Mouse (Mus musculus): Measurements from ENCODE around the gene Ubiad1.

Ubiad1 gene

DNA sequence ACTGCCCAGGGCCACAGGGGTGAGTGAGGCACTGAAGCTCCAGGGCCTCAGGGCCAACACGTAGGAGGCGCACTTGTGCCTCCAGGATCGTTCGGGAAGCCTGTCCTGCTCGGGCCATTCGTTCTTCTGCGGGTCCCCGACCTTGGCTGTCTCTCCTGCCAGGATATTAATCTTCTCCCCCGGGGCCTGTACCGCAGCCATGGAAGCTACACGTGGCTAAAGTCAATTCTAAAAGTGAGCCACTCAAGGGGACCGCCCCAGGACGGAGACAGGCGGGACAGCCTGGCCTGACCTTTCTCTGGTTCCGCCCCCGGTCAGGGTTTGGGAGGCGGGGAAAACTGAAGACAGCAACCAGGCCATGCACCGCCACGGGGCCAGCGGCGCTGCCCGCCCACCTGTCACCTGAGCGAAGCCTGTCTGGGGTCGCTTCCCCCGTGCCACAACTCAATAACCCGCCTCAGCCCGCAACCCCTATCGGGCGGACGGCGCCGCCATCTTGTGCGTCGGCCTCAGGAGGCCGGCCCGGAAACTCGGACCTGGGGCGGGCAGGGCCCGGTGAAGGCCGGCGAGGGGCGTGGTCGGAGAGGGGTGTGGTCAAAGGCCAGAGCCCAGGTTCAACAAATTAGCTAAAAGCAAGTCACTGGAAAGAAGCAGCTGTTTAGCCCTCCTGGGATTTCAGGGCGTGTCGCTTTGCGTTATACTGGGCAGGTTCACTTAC, at the start of gene Ubiad1:
Gene Ubiad1, minus strand, starts transcription at position 522 of the 718 bp plus-strand sequence.
- in situ Hi-C loops (cut with MboI; ENCODE audit: low sequenced_read_pairs), result no loop called here

- in situ Hi-C loops (cut with MboI; ENCODE audit: low sequenced_read_pairs), result no loop called here
Measured at GRCm38 (mm10) chr4:148491448-148491847, 46.9 kb upstream of the Ubiad1 start.

DNA sequence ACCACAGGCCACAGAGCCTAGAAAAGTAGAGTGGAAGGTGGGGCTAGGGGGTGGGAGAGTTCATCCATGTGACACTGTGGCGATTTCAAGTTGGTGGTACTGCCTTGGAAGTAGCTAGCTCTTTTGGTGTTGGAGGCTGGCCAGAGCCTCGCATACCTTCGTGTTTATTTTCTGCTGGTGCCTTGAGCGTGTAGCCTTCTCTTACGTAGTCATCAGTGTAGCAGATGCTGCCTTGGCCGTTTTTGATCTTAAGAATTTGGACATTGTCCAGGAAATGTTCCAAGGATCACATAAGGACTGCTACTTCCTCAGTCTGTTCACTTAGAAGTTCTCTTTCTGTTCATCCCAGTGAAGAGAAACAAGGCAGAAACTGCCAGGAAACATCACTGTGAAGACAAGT, 45.9 kb upstream of the Ubiad1 start:
- in situ Hi-C loops (cut with MboI; ENCODE audit: low sequenced_read_pairs), result no loop called here

DNA sequence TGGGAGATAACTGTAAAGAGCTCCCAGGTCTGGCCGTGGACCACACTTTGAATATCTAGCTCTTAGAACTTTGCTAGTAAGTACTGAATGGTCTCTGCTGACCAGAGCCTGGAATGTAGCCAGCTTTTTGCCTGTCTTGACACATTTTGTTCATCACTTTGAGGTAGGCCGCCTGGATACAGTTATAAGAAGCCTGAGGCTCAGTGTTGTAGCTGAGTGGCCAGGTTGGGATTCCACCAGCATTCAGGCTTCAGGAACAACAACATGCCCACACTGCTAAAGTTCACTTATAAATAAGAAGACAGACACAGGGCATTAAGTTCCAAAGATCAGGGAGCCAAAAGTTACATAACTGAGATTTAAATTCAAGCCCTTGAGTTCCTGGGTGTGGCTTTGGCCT, 43.3 kb upstream of the Ubiad1 start:
- in situ Hi-C loops (cut with MboI; ENCODE audit: low sequenced_read_pairs), result no loop called here

- in situ Hi-C loops (cut with MboI; ENCODE audit: low sequenced_read_pairs), result no loop called here
Measured at GRCm38 (mm10) chr4:148484511-148484910, 39.9 kb upstream of the Ubiad1 start.

DNA sequence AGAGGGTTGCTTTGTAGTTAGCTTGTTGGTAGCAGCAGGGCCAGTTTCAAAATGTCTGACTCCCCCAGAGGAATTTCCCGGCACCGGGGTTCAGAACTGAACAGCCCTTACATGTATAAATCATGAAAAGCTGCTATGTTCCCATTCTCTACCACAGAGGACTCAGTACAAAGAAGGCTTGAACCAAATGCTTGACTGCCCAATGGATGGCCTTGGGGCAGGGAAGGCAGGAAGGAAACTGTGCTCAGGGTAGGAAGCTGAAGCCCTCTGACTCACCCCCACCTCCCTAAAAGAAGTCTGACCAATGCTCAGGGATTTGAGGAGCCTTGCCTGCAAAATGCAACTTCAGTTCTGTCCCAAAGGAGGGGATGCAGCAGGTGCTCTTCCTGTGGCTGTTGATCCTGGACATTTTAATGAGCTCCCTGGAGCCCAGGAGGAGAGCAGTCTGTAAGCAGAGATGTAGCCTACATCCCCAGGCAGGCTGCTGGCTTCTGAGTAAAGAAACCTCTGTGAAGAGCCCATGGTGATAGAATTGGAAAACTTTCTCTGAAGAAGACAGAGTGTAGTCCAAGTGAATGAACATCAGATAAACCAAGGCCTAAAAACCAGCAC, 37.1 kb upstream of the Ubiad1 start:
- in situ Hi-C loops (cut with MboI; ENCODE audit: low sequenced_read_pairs), result no loop called here

DNA sequence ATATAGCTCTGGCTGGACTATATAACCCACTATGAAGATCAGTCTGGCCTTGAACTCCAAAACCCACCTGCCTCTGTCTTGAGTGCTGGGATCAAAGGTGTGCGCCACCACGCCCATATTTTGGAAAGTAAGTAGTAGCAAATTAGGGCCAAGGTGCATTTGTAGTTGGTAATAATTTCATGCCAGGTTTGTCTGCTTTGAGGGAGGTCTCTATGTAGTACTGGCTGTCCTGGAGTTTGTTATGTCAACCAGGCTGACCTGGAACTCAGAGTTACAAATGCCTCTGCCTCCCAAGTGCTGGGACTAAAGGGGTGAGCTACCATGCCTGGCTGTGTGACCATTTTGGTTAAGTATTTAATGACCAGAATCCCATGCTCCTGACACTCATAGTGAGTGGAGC, 35.7 kb upstream of the Ubiad1 start:
- in situ Hi-C loops (cut with MboI; ENCODE audit: low sequenced_read_pairs), result no loop called here

DNA sequence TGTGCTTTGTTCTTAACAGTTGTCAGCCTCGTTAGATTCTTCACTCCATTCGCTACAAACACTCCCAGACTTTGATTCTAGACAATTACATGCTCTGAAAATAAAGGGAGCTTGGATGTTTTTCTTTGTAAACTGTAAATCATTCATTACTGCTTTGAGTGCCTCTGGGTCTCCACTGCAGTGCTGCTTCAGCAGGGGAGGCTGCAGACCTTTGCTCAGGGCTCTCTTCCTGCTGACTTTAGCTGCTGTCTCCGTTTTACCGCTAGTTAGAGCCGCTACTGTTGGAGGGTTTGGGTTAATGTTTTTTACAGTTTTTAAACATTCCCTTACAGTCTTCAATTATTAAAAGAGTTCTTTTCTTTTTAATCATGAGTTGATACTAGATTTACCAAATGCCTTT, 28.9 kb upstream of the Ubiad1 start:
- in situ Hi-C loops (cut with MboI; ENCODE audit: low sequenced_read_pairs), result no loop called here

- in situ Hi-C loops (cut with MboI; ENCODE audit: low sequenced_read_pairs), result no loop called here
Measured at GRCm38 (mm10) chr4:148472436-148473174, 28.0 kb upstream of the Ubiad1 start.

DNA sequence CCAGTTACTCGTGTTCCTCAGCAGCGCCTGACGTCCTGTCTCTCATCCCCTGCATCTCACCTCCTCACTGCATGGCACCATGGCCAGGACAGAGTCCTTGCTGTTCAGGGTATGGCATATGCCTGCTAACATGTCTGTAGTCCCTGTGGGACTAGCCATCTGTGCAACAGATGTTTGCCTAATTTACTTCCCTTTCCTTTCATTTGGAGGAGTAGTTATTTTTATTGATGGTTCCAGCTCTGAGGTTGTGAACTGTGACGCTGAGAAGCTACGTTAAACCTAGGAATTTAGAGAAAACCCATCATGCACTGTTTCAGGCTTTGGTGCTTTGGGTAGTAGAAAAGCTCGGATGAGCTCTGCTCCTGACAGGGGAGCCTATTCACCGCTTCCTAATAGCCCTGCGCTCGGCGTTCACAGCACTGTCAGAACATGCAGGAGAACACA, 26.8 kb upstream of the Ubiad1 start:
- in situ Hi-C loops (cut with MboI; ENCODE audit: low sequenced_read_pairs), result no loop called here

DNA sequence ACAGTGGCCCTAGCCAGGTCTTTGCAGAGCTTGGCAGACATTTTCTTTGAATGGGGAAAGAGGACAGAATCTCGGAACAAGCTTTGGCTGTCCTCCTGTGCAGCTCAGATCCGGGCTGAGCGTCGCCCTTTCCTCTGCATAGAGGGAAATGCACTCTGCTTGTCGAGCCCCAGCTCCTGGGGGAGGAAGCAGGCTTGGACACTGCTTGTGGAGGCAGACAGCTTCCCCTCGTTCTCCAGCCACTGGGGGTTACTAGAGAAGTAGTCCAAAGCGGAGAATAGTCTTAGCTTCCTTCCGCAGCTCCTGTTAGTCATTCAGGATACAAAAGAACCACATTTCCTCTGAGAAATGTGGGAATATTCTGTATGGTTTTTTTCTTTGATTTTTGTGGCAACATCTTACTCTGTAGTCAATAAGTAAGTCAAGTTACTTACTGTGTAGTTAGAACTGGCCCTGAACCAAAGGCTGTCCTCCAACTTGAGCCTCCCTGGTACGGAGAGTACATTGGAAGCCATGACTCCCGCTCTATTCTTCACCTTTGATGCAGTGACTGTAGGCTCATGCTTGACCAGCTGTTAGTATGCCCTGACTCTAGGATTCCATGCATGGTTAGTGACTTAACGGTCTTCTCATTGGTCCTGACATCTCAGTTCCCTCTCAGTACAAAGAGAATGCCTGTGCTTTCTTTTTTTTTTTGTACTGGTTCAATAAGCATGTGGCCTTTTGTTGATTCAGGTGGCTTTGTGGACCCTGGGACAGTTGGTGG, 25.1 kb upstream of the Ubiad1 start:
- in situ Hi-C loops (cut with MboI; ENCODE audit: low sequenced_read_pairs), result no loop called here

DNA sequence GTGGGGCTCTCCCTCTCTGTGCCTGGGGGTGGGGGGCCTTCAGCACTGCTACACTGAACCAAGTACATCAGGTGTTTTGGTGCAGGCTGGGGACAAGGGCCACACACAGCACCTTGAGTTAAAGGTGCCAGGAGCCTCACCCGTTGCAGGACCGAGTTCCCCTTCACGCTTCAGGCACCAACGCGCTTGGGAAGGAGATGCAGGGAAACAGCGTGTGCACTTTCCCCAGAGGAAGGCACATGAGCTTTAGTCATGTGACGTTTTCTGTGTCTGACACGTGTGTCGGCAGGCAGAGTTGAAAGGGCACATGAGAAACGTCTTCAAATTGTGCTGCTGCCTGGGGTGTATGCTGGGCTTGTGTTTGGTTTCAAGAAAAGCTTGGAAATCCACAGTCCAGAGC, 23.8 kb upstream of the Ubiad1 start:
- in situ Hi-C loops (cut with MboI; ENCODE audit: low sequenced_read_pairs), result no loop called here

DNA sequence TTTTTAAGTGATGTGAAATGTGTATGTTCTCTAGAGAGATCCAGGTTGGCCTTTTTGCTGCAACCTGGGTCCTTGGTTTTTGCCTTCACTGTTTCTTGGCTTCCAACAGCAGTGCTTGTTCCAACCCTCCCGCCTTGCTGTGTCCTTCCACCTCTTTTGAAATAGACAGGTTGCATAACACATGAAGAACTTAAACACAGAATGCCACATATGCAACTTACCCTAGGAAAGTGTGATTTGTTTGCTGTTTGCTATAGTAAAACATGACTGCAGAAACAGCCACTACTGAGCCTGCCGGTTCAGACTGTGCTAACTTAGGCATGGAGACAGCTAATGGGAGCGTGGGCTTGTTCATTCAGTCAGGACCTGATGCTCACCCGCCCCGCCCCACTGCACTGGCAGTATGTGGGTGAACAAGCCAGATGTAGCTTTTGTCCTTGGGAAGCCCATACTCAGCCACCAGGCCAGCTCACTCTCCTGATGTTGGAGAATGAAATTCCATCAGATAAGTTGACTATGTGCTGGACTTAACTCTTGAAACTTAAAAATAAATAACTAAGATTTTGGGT, 22.0 kb upstream of the Ubiad1 start:
- in situ Hi-C loops (cut with MboI; ENCODE audit: low sequenced_read_pairs), result no loop called here

GRCm38 (mm10) chr4:148464869-148465268, 20.3 kb upstream of the Ubiad1 start:
- in situ Hi-C loops (cut with MboI; ENCODE audit: low sequenced_read_pairs), result no loop called here

DNA sequence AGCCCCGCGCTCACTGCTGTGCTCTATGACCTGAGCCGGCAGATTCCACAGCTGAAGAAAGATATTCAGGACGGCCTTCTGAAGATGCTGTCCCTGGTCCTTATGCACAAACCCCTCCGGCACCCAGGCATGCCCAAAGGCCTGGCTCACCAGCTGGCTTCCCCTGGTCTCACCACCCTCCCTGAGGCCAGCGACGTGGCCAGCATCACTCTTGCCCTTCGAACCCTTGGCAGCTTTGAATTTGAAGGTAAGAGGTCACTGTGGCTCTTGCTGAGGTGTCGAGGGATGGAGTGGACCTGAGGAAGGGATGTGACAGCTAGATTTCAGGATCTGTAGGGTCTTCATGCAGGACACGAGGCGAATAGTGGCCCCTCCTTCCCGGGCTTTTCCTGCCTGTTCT, 19.7 kb upstream of the Ubiad1 start:
- in situ Hi-C loops (cut with MboI; ENCODE audit: low sequenced_read_pairs), result no loop called here

DNA sequence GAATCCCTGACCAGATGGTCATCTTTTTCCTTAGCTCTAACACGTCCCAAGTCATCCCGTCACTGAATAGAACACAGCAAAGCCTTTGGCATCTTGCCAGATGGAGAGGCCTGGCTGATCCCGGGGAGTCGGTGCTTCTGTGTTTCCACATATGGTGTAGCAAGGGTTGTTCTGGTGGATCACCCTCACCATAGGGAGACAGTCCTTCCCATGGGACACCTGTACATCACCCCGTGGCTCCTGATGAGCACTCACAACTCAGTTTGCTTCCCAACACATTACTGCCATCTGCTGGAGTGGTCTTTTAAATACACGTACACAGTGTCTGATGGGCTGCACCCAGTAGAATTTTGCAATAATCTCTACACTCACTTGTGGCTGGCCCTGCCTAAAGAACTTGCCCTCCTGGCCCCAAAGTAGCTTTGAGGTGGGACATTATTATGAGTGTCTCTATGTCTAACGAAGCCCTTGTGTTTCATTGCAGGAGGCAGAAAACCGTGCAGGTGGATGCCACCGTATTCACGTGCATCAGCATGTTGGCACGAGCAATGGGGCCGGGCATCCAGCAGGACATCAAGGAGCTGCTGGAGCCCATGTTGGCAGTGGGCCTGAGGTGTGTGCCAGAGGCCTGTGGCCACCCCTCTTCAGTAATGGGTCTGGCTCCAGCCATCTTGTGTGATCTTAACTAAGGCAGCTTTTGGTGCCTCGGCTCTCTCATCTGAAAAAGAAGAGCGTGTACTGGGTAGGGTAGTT, 18.8 kb upstream of the Ubiad1 start:
- in situ Hi-C loops (cut with MboI; ENCODE audit: low sequenced_read_pairs), result no loop called here

DNA sequence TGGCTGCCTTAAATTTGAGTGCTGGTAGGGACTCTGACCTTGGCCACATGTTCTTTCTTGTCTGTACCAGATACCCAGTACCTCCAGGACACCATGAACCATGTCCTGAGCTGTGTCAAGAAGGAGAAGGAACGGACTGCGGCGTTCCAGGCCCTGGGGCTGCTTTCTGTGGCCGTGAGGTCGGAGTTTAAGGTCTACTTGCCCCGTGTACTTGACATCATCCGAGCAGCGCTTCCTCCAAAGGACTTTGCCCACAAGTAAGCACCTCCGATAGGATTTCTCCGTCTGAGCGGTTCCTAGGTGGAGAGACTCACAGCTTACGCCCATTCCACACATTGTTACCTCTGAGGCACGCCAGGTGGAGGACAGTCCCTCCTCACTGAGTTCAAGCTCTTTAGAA, 18.1 kb upstream of the Ubiad1 start:
- in situ Hi-C loops (cut with MboI; ENCODE audit: low sequenced_read_pairs), result no loop called here

GRCm38 (mm10) chr4:148461772-148462171, 17.2 kb upstream of the Ubiad1 start:
- in situ Hi-C loops (cut with MboI; ENCODE audit: low sequenced_read_pairs), result no loop called here

DNA sequence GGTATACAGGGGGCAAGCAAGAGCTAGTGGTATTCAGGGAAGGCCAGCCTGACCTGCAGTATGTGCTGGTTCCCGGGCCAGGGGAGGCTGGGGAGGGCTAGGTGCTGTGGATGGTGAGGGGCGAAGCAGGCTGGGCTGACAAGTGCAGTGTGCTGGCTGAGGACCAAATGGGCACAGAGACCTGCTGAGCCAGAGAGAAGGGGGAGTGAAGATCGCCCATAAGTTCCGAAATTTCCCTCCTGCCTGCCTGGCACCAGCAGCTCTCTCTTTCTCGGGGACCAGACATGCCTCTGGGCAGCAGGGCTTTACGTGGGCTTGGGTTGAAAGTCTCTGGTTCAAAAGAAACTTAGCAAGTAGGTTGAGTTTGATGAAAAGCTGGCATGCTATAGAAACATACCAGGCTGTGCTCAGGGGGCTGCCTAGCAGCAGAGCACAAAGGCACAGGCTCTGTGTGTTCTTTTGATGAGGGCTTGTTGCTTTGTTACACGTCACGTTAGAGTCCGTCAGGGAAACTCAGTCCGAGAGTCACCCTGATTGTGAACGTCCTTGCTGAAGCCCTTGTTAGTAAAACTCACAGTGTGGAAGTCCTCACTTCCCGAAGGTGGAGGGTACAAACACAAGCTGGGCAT, 16.2 kb upstream of the Ubiad1 start:
- in situ Hi-C loops (cut with MboI; ENCODE audit: low sequenced_read_pairs), result no loop called here

Measured in CH12F3 (cell line).